In genomic region chr2:73274119-73274920, GRCm38 (mm10) we compare ENCODE assay signal across 7 mouse cellular contexts. TPM values are rescaled to one million over a fixed set of nuclear protein-coding genes. Genes with fewer than 3 reads are reported as not detected.
A peak's percentile ranks its signal among the peaks of the same experiment; 100 is the strongest.
DNase-seq lines count a peak whose midpoint lies in the region; ATAC-seq lines count a peak whose summit lies in the region.

No protein-coding gene starts in this region.

- H3K4me3 ChIP-seq in limb, embryonic 15.5 days, result peak overlapping the region; percentile 47
- peak overlapping the region; percentile 34 for H3K4me3 ChIP-seq in neural tube, embryonic 15.5 days (replicated peaks)

- no peak overlapping the region for H3K27ac ChIP-seq in limb, embryonic 15.5 days
- H3K27ac ChIP-seq in neural tube, embryonic 15.5 days (replicated peaks), result no peak overlapping the region

- peaks cover 84% of the 10 kb centered on the region for H3K27me3 ChIP-seq in limb, embryonic 15.5 days
- peaks cover 66% of the 10 kb centered on the region for H3K27me3 ChIP-seq in neural tube, embryonic 15.5 days (replicated peaks)

- peak overlapping the region; percentile 28; the same call in 1 of the 2 replicates for H3K9ac ChIP-seq in limb, embryonic 15.5 days
- H3K9ac ChIP-seq in neural tube, embryonic 15.5 days (replicated peaks), result peak overlapping the region; percentile 7; the same call in 1 of the 2 replicates

- H3K4me2 ChIP-seq in limb, embryonic 15.5 days, result peak overlapping the region; percentile 81
- H3K4me2 ChIP-seq in neural tube, embryonic 15.5 days, result peak overlapping the region; percentile 55

- H3K36me3 ChIP-seq in limb, embryonic 15.5 days, result no peaks in the 10 kb centered on the region
- H3K36me3 ChIP-seq in neural tube, embryonic 15.5 days, result no peaks in the 10 kb centered on the region

- no peak for ATAC-seq in limb, embryonic 15.5 days (ENCODE audit: insufficient number of reproducible peaks, low FRiP score, low TSS enrichment, low read depth)
- no peak for ATAC-seq in neural tube, embryonic 15.5 days (ENCODE audit: low FRiP score)
- no peak for ATAC-seq in megakaryocyte progenitor cell, adult 5-6 weeks (replicated peaks; ENCODE audit: poor library complexity)

- peak; percentile 55 for DNase-seq in ovary, postnatal 36 days (ENCODE audit: low spot score)
- DNase-seq in ovary, adult 18-20 months (ENCODE audit: low spot score), result no peak
- DNase-seq in embryo, embryonic 10.5 days (ENCODE audit: low spot score), result peak; percentile 66
- DNase-seq in heart, postnatal 10 days, result peak; percentile 59 to 61

- no peaks in the 10 kb centered on the region for H3K9me3 ChIP-seq in limb, embryonic 15.5 days
- no peaks in the 10 kb centered on the region for H3K9me3 ChIP-seq in neural tube, embryonic 15.5 days (replicated peaks)

- peaks cover 66% of the 10 kb centered on the region for H3K4me1 ChIP-seq in limb, embryonic 15.5 days
- peaks cover 52% of the 10 kb centered on the region for H3K4me1 ChIP-seq in neural tube, embryonic 15.5 days

- WGBS in limb, embryonic 15.5 days, result under 1% methylated on average over 88 of the region's 88 CpGs
- WGBS in neural tube, embryonic 15.5 days, result under 1% methylated on average over 84 of the region's 88 CpGs

- intact Hi-C loops in heart, postnatal 10 days (cut with DNase I), result loop anchor here (5.0 to 10.0 kb wide), 2 partner anchors 542 to 630 kb away; no protein-coding TSS in a partner anchor

RNA-seq across cellular contexts. Expression of gene Sp9, which starts 2.6 kb away (rescaled TPM):
- not detected for total RNA-seq in heart, postnatal 10 days (2021)
- 1.7 and 1.9 TPM in 2 replicates for polyA plus RNA-seq in limb, embryonic 15.5 days (2015; fragmentation: Nextera tagmentation; extraction: Ambion mirVana)
- polyA plus RNA-seq in neural tube, embryonic 15.5 days (2015; fragmentation: Nextera tagmentation; extraction: Ambion mirVana), result 1.1 and 1.4 TPM in 2 replicates
- total RNA-seq in megakaryocyte progenitor cell, adult 5-6 weeks (2015), result not detected in 2 replicates
- total RNA-seq in megakaryocyte progenitor cell, adult 5-6 weeks (2017), result not detected in 2 replicates

RNA-seq across cellular contexts. Expression of gene Scrn3, which starts 38.1 kb away (rescaled TPM):
- total RNA-seq in heart, postnatal 10 days (2021), result 10 to 100 TPM; 14.0 to 17.4 TPM
- 13.9 and 14.2 TPM in 2 replicates for polyA plus RNA-seq in limb, embryonic 15.5 days (2015; fragmentation: Nextera tagmentation; extraction: Ambion mirVana)
- 9.8 TPM in 2 replicates for polyA plus RNA-seq in neural tube, embryonic 15.5 days (2015; fragmentation: Nextera tagmentation; extraction: Ambion mirVana)
- 7.5 and 13.9 TPM in 2 replicates for total RNA-seq in megakaryocyte progenitor cell, adult 5-6 weeks (2015)
- 15.5 and 22.7 TPM in 2 replicates for total RNA-seq in megakaryocyte progenitor cell, adult 5-6 weeks (2017)

RNA-seq across cellular contexts. Expression of gene Cir1, which starts 38.2 kb away (rescaled TPM):
- total RNA-seq in heart, postnatal 10 days (2021), result 10 to 100 TPM; 13.7 to 14.0 TPM
- 23.0 and 26.8 TPM in 2 replicates for polyA plus RNA-seq in limb, embryonic 15.5 days (2015; fragmentation: Nextera tagmentation; extraction: Ambion mirVana)
- polyA plus RNA-seq in neural tube, embryonic 15.5 days (2015; fragmentation: Nextera tagmentation; extraction: Ambion mirVana), result 23.1 and 26.9 TPM in 2 replicates
- 11.3 and 14.8 TPM in 2 replicates for total RNA-seq in megakaryocyte progenitor cell, adult 5-6 weeks (2015)
- total RNA-seq in megakaryocyte progenitor cell, adult 5-6 weeks (2017), result 9.7 and 20.9 TPM in 2 replicates

RNA-seq across cellular contexts. Expression of gene Ola1, which starts 55.6 kb away (rescaled TPM):
- total RNA-seq in heart, postnatal 10 days (2021), result 10 to 100 TPM; 53.9 to 59.5 TPM
- 94.3 and 97.5 TPM in 2 replicates for polyA plus RNA-seq in limb, embryonic 15.5 days (2015; fragmentation: Nextera tagmentation; extraction: Ambion mirVana)
- 111 and 117 TPM in 2 replicates for polyA plus RNA-seq in neural tube, embryonic 15.5 days (2015; fragmentation: Nextera tagmentation; extraction: Ambion mirVana)
- 157 and 170 TPM in 2 replicates for total RNA-seq in megakaryocyte progenitor cell, adult 5-6 weeks (2015)
- 152 and 154 TPM in 2 replicates for total RNA-seq in megakaryocyte progenitor cell, adult 5-6 weeks (2017)
